Mouse (Mus musculus): ENCODE results near the gene Sprr2a2. TPM values are rescaled to one million over a fixed set of nuclear protein-coding genes. Genes with fewer than 3 reads are reported as not detected.
"Not testable (repeated sequence)": the region's sequence is repeated elsewhere in the genome, so short reads cannot be mapped to it uniquely, and the experiment has no call there.

Gene Sprr2a2
- total and polyA plus RNA-seq, 3 experiments = not detected

GRCm38 (mm10) chr3:92279663-92280062 lies 63.9 kb downstream of the Sprr2a2 start:
- DNase-seq (ENCODE audit: extremely low read depth); H3K4me3 ChIP-seq (replicated peaks in 1 of 3; ENCODE audit: low read depth in 2 of 3, low read length in 2 of 3, poor library complexity in 1 of 3); H3K79me2 ChIP-seq (replicated peaks; ENCODE audit: control insufficient read depth, extremely low read depth, insufficient read depth, poor library complexity, severe bottlenecking); H3K9me3 ChIP-seq (replicated peaks; ENCODE audit: low read length); in situ Hi-C loops (cut with MboI; ENCODE audit: low pct_ligation_motif_present, low pct_unique_long_range_greater_than_20kb, low sequenced_read_pairs); H3K27me3 ChIP-seq (replicated peaks); dilution Hi-C loops (cut with MboI; ENCODE audit: extremely low pct_ligation_motif_present, extremely low pct_unique_long_range_greater_than_20kb, low sequenced_read_pairs); H3K27ac ChIP-seq (ENCODE audit: insufficient read depth, low read depth); H3K9ac ChIP-seq (ENCODE audit: insufficient read depth, low read depth); H3K4me2 ChIP-seq (ENCODE audit: insufficient read depth, low read depth, poor library complexity, severe bottlenecking); H3K4me1 ChIP-seq (ENCODE audit: control insufficient read depth in 1 of 2, insufficient read depth in 2 of 2); H3K36me3 ChIP-seq (replicated peaks in 1 of 2; ENCODE audit: control insufficient read depth in 1 of 2, insufficient read depth in 1 of 2, low read length in 1 of 2): not testable (repeated sequence)

DNA sequence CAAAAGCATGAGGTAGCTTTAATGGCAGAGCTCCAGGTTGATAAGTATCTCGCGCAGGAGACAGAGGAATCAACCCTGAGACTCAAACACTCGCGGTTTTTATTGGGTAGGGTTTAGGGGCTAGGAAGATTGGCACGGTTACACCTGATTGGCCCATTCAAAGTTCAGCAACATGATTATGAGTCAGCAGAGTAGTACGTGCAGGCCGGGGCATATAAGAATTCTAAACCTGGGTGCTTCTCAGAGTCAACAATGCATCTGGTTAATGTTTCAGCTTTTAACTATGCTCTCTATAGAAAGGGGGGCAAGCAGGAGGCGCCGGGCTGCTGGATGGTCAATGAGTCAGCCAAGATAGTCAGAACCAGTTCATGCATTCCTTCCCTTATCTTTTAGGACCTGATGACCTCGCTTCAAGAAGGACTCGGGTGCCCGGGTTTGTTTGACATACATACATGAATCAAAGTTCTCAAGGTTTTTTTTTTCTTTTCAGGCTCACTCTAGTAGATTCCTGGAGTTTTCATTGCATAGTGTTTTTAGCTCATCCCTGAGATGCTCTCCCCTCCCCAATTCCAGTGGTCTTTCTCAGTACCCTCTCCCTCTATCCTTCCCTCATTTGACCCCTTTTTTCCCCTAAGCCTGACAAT lies 65.4 kb downstream of the Sprr2a2 start:
- DNase-seq (ENCODE audit: extremely low read depth); dilution Hi-C loops (cut with MboI; ENCODE audit: extremely low pct_ligation_motif_present, extremely low pct_unique_long_range_greater_than_20kb, low sequenced_read_pairs): not testable (repeated sequence)

GRCm38 (mm10) chr3:92285101-92285500 lies 69.4 kb downstream of the Sprr2a2 start, which contains the start of gene Sprr2a3:
Gene Sprr2a3, plus strand, starts transcription at chr3:92285417.
- H3K4me2 ChIP-seq (ENCODE audit: insufficient read depth, low read depth, poor library complexity, severe bottlenecking); H3K9me3 ChIP-seq (replicated peaks; ENCODE audit: low read length); H3K4me1 ChIP-seq (ENCODE audit: control insufficient read depth in 1 of 2, insufficient read depth in 2 of 2); H3K27me3 ChIP-seq (replicated peaks); DNase-seq (ENCODE audit: extremely low read depth); dilution Hi-C loops (cut with MboI; ENCODE audit: extremely low pct_ligation_motif_present, extremely low pct_unique_long_range_greater_than_20kb, low sequenced_read_pairs); H3K9ac ChIP-seq (ENCODE audit: insufficient read depth, low read depth); H3K27ac ChIP-seq (ENCODE audit: insufficient read depth, low read depth); H3K4me3 ChIP-seq (replicated peaks in 1 of 3; ENCODE audit: low read depth in 2 of 3, low read length in 2 of 3, poor library complexity in 1 of 3); H3K36me3 ChIP-seq (replicated peaks in 1 of 2; ENCODE audit: control insufficient read depth in 1 of 2, insufficient read depth in 1 of 2, low read length in 1 of 2); in situ Hi-C loops (cut with MboI; ENCODE audit: low pct_ligation_motif_present, low pct_unique_long_range_greater_than_20kb, low sequenced_read_pairs); H3K79me2 ChIP-seq (replicated peaks; ENCODE audit: control insufficient read depth, extremely low read depth, insufficient read depth, poor library complexity, severe bottlenecking): not testable (repeated sequence)

More for the DNA sequence above, 65.4 kb downstream of the Sprr2a2 start:
- H3K27me3 ChIP-seq (replicated peaks); H3K9ac ChIP-seq (ENCODE audit: insufficient read depth, low read depth); in situ Hi-C loops (cut with MboI; ENCODE audit: low pct_ligation_motif_present, low pct_unique_long_range_greater_than_20kb, low sequenced_read_pairs); H3K4me2 ChIP-seq (ENCODE audit: insufficient read depth, low read depth, poor library complexity, severe bottlenecking); H3K4me1 ChIP-seq (ENCODE audit: control insufficient read depth in 1 of 2, insufficient read depth in 2 of 2); H3K36me3 ChIP-seq (replicated peaks in 1 of 2; ENCODE audit: control insufficient read depth in 1 of 2, insufficient read depth in 1 of 2, low read length in 1 of 2); H3K79me2 ChIP-seq (replicated peaks; ENCODE audit: control insufficient read depth, extremely low read depth, insufficient read depth, poor library complexity, severe bottlenecking); H3K4me3 ChIP-seq (replicated peaks in 1 of 3; ENCODE audit: low read depth in 2 of 3, low read length in 2 of 3, poor library complexity in 1 of 3); H3K9me3 ChIP-seq (replicated peaks; ENCODE audit: low read length); H3K27ac ChIP-seq (ENCODE audit: insufficient read depth, low read depth): not testable (repeated sequence)

GRCm38 (mm10) chr3:92288489-92288888 lies 72.8 kb downstream of the Sprr2a2 start:
- H3K9me3 ChIP-seq (replicated peaks; ENCODE audit: low read length); H3K4me1 ChIP-seq (ENCODE audit: control insufficient read depth in 1 of 2, insufficient read depth in 2 of 2); in situ Hi-C loops (cut with MboI; ENCODE audit: low pct_ligation_motif_present, low pct_unique_long_range_greater_than_20kb, low sequenced_read_pairs); H3K4me2 ChIP-seq (ENCODE audit: insufficient read depth, low read depth, poor library complexity, severe bottlenecking); H3K79me2 ChIP-seq (replicated peaks; ENCODE audit: control insufficient read depth, extremely low read depth, insufficient read depth, poor library complexity, severe bottlenecking); H3K9ac ChIP-seq (ENCODE audit: insufficient read depth, low read depth); H3K36me3 ChIP-seq (replicated peaks in 1 of 2; ENCODE audit: control insufficient read depth in 1 of 2, insufficient read depth in 1 of 2, low read length in 1 of 2); DNase-seq (ENCODE audit: extremely low read depth); H3K27me3 ChIP-seq (replicated peaks); H3K4me3 ChIP-seq (replicated peaks in 1 of 3; ENCODE audit: low read depth in 2 of 3, low read length in 2 of 3, poor library complexity in 1 of 3); H3K27ac ChIP-seq (ENCODE audit: insufficient read depth, low read depth); dilution Hi-C loops (cut with MboI; ENCODE audit: extremely low pct_ligation_motif_present, extremely low pct_unique_long_range_greater_than_20kb, low sequenced_read_pairs): not testable (repeated sequence)

Other genes with a start within 250 kb of the Sprr2a2 start
- gene Pglyrp3, start 201.3 kb upstream of the Sprr2a2 start, total RNA-seq (2012; rRNA removed) = not detected in 2 replicates
- not detected in 2 replicates for gene Pglyrp3, start 201.3 kb upstream of the Sprr2a2 start, total RNA-seq (2014; rRNA removed)
- not detected in 2 replicates for gene Pglyrp3, start 201.3 kb upstream of the Sprr2a2 start, polyA plus RNA-seq (2012; ENCODE audit: insufficient read length, low read depth)
- not detected in 2 replicates for gene Lor, start 132.8 kb upstream of the Sprr2a2 start, total RNA-seq (2012; rRNA removed)
- gene Lor, start 132.8 kb upstream of the Sprr2a2 start, total RNA-seq (2014; rRNA removed) = not detected in 2 replicates
- gene Lor, start 132.8 kb upstream of the Sprr2a2 start, polyA plus RNA-seq (2012; ENCODE audit: insufficient read length, low read depth) = not detected in 2 replicates
- not detected in 2 replicates for gene Prr9, start 92.0 kb upstream of the Sprr2a2 start, total RNA-seq (2012; rRNA removed)
- not detected in 2 replicates for gene Prr9, start 92.0 kb upstream of the Sprr2a2 start, total RNA-seq (2014; rRNA removed)
- gene Prr9, start 92.0 kb upstream of the Sprr2a2 start, polyA plus RNA-seq (2012; ENCODE audit: insufficient read length, low read depth) = not detected in 2 replicates
- not detected in 2 replicates for gene Lelp1, start 73.2 kb upstream of the Sprr2a2 start, total RNA-seq (2012; rRNA removed)
- gene Lelp1, start 73.2 kb upstream of the Sprr2a2 start, total RNA-seq (2014; rRNA removed) = not detected in 2 replicates
- not detected in 2 replicates for gene Lelp1, start 73.2 kb upstream of the Sprr2a2 start, polyA plus RNA-seq (2012; ENCODE audit: insufficient read length, low read depth)
- gene Sprr2a1, start 121 bp upstream of the Sprr2a2 start, total RNA-seq (2012; rRNA removed) = not detected in 2 replicates
- gene Sprr2a1, start 121 bp upstream of the Sprr2a2 start, total RNA-seq (2014; rRNA removed) = not detected in 2 replicates
- not detected in 2 replicates for gene Sprr2a1, start 121 bp upstream of the Sprr2a2 start, polyA plus RNA-seq (2012; ENCODE audit: insufficient read length, low read depth)
- not detected in 2 replicates for gene Sprr2a3, start 69.5 kb downstream of the Sprr2a2 start, total RNA-seq (2012; rRNA removed)
- gene Sprr2a3, start 69.5 kb downstream of the Sprr2a2 start, total RNA-seq (2014; rRNA removed) = not detected in 2 replicates
- gene Sprr2a3, start 69.5 kb downstream of the Sprr2a2 start, polyA plus RNA-seq (2012; ENCODE audit: insufficient read length, low read depth) = not detected in 2 replicates
- not detected in 2 replicates for gene Sprr2b, start 100.7 kb downstream of the Sprr2a2 start, total RNA-seq (2012; rRNA removed)
- not detected in 2 replicates for gene Sprr2b, start 100.7 kb downstream of the Sprr2a2 start, total RNA-seq (2014; rRNA removed)
- not detected in 2 replicates for gene Sprr2b, start 100.7 kb downstream of the Sprr2a2 start, polyA plus RNA-seq (2012; ENCODE audit: insufficient read length, low read depth)
- not detected in 2 replicates for gene Sprr2d, start 123.2 kb downstream of the Sprr2a2 start, total RNA-seq (2012; rRNA removed)
- not detected in 2 replicates for gene Sprr2d, start 123.2 kb downstream of the Sprr2a2 start, total RNA-seq (2014; rRNA removed)
- not detected in 2 replicates for gene Sprr2d, start 123.2 kb downstream of the Sprr2a2 start, polyA plus RNA-seq (2012; ENCODE audit: insufficient read length, low read depth)
- not detected in 2 replicates for gene Sprr2e, start 136.2 kb downstream of the Sprr2a2 start, total RNA-seq (2012; rRNA removed)
- gene Sprr2e, start 136.2 kb downstream of the Sprr2a2 start, total RNA-seq (2014; rRNA removed) = not detected in 2 replicates
- not detected in 2 replicates for gene Sprr2e, start 136.2 kb downstream of the Sprr2a2 start, polyA plus RNA-seq (2012; ENCODE audit: insufficient read length, low read depth)
- gene Sprr2f, start 149.3 kb downstream of the Sprr2a2 start, total RNA-seq (2012; rRNA removed) = not detected in 2 replicates
- not detected in 2 replicates for gene Sprr2f, start 149.3 kb downstream of the Sprr2a2 start, total RNA-seq (2014; rRNA removed)
- gene Sprr2f, start 149.3 kb downstream of the Sprr2a2 start, polyA plus RNA-seq (2012; ENCODE audit: insufficient read length, low read depth) = not detected in 2 replicates
- gene Sprr2h, start 169.8 kb downstream of the Sprr2a2 start, total RNA-seq (2012; rRNA removed) = not detected in 2 replicates
- not detected in 2 replicates for gene Sprr2h, start 169.8 kb downstream of the Sprr2a2 start, total RNA-seq (2014; rRNA removed)
- gene Sprr2h, start 169.8 kb downstream of the Sprr2a2 start, polyA plus RNA-seq (2012; ENCODE audit: insufficient read length, low read depth) = not detected in 2 replicates
- not detected in 2 replicates for gene Sprr2i, start 192.1 kb downstream of the Sprr2a2 start, total RNA-seq (2012; rRNA removed)
- not detected in 2 replicates for gene Sprr2i, start 192.1 kb downstream of the Sprr2a2 start, total RNA-seq (2014; rRNA removed)
- not detected in 2 replicates for gene Sprr2i, start 192.1 kb downstream of the Sprr2a2 start, polyA plus RNA-seq (2012; ENCODE audit: insufficient read length, low read depth)
- not detected in 2 replicates for gene Sprr2j-ps, start 202.2 kb downstream of the Sprr2a2 start, total RNA-seq (2012; rRNA removed)
- not detected in 2 replicates for gene Sprr2j-ps, start 202.2 kb downstream of the Sprr2a2 start, total RNA-seq (2014; rRNA removed)
- gene Sprr2j-ps, start 202.2 kb downstream of the Sprr2a2 start, polyA plus RNA-seq (2012; ENCODE audit: insufficient read length, low read depth) = not detected in 2 replicates
- 8.4 and 10.6 TPM in 2 replicates for gene Gm9774, start 213.5 kb downstream of the Sprr2a2 start, total RNA-seq (2012; rRNA removed)
- gene Gm9774, start 213.5 kb downstream of the Sprr2a2 start, total RNA-seq (2014; rRNA removed) = 11.9 and 14.0 TPM in 2 replicates
- gene Gm9774, start 213.5 kb downstream of the Sprr2a2 start, polyA plus RNA-seq (2012; ENCODE audit: insufficient read length, low read depth) = 87.2 and 105 TPM in 2 replicates
- not detected in 2 replicates for gene Sprr2k, start 216.7 kb downstream of the Sprr2a2 start, total RNA-seq (2012; rRNA removed)
- gene Sprr2k, start 216.7 kb downstream of the Sprr2a2 start, total RNA-seq (2014; rRNA removed) = not detected in 2 replicates
- gene Sprr2k, start 216.7 kb downstream of the Sprr2a2 start, polyA plus RNA-seq (2012; ENCODE audit: insufficient read length, low read depth) = not detected in 2 replicates
- gene Sprr1b, start 222.9 kb downstream of the Sprr2a2 start, total RNA-seq (2012; rRNA removed) = not detected in 2 replicates
- not detected in 2 replicates for gene Sprr1b, start 222.9 kb downstream of the Sprr2a2 start, total RNA-seq (2014; rRNA removed)
- gene Sprr1b, start 222.9 kb downstream of the Sprr2a2 start, polyA plus RNA-seq (2012; ENCODE audit: insufficient read length, low read depth) = not detected in 2 replicates
- gene Sprr3, start 242.8 kb downstream of the Sprr2a2 start, total RNA-seq (2012; rRNA removed) = not detected in 2 replicates
- not detected in 2 replicates for gene Sprr3, start 242.8 kb downstream of the Sprr2a2 start, total RNA-seq (2014; rRNA removed)
- gene Sprr3, start 242.8 kb downstream of the Sprr2a2 start, polyA plus RNA-seq (2012; ENCODE audit: insufficient read length, low read depth) = not detected in 2 replicates